Mouse (Mus musculus) liver, embryonic 14.5 days (tissue): ENCODE measurements around the gene Usp50. TPM values are rescaled to one million over a fixed set of nuclear protein-coding genes. Genes with fewer than 3 reads are reported as not detected.

Experiments
- ATAC-seq: fragments of 200-750 bp; cut with Nextera tagmentation; 2 replicates; pipeline ENCODE4 v1.8.0; 2017; ENCODE audit warnings: moderate number of reproducible peaks, mild to moderate bottlenecking, moderate library complexity; ENCODE audit not compliant: insufficient read depth
- DNase-seq, 3 experiments: peaks; one replicate each; pipeline ENCODE4 v3.0.0-alpha.2; 2012 to 2013; ENCODE audit warnings: low read depth in 3 of 3, low spot score in 3 of 3
- H3K27ac ChIP-seq: fragments of 300-500 bp; sonication (generic); 2 replicates; pipeline ENCODE4 v1.5.1; 2014; ENCODE audit warnings: moderate library complexity, mild to moderate bottlenecking, control low read depth, inconsistent platforms
- H3K27me3 ChIP-seq: fragments of 300-500 bp; sonication (generic); 2 replicates; pipeline ENCODE4 v1.6.1; 2014; ENCODE audit warnings: mild to moderate bottlenecking, low read length, moderate library complexity; ENCODE audit not compliant: control insufficient read depth, insufficient read depth
- H3K36me3 ChIP-seq: fragments of 300-500 bp; sonication (generic); replicated peaks from 2 replicates; pipeline ENCODE4 v1.6.1; 2014; ENCODE audit warnings: low read depth; ENCODE audit not compliant: control insufficient read depth, insufficient read depth
- H3K4me1 ChIP-seq, 2 experiments: fragments of 200-500 bp in 1 of 2; fragments of 300-500 bp in 1 of 2; sonication (generic) in 1 of 2; replicated peaks; 2 replicates each; pipeline ENCODE4 v1.6.1; 2012 to 2014; ENCODE audit warnings: antibody characterized with exemption in 1 of 2, inconsistent platforms in 1 of 2, low read length in 1 of 2; ENCODE audit not compliant: control insufficient read depth in 2 of 2, insufficient read depth in 2 of 2
- H3K4me2 ChIP-seq: fragments of 300-500 bp; sonication (generic); 2 replicates; pipeline ENCODE4 v1.6.1; 2014; ENCODE audit warnings: low read depth, mild to moderate bottlenecking, control low read depth, moderate library complexity
- H3K4me3 ChIP-seq, 2 experiments: fragments of 200-500 bp in 1 of 2; fragments of 300-500 bp in 1 of 2; sonication (generic) in 1 of 2; 2 replicates each; pipeline ENCODE4 v1.5.1; 2012 to 2014; ENCODE audit warnings: low read depth in 2 of 2, low read length in 2 of 2, mild to moderate bottlenecking in 2 of 2, control low read depth in 1 of 2, inconsistent platforms in 1 of 2, moderate library complexity in 1 of 2; ENCODE audit not compliant: insufficient read depth in 1 of 2
- H3K9ac ChIP-seq: fragments of 300-500 bp; sonication (generic); replicated peaks from 2 replicates; pipeline ENCODE4 v1.6.1; 2014; ENCODE audit warnings: mild to moderate bottlenecking, control low read depth, moderate library complexity
- H3K9me3 ChIP-seq: fragments of 300-500 bp; sonication (generic); 2 replicates; pipeline ENCODE4 v1.6.1; 2016; ENCODE audit warnings: low read length, mixed read lengths; ENCODE audit not compliant: control insufficient read depth
- CTCF ChIP-seq: IDR thresholded peaks from 2 replicates; pipeline ENCODE4 v1.5.1; 2016; ENCODE audit warnings: antibody characterized with exemption, low read depth, control low read depth
- EP300 ChIP-seq: IDR thresholded peaks from 2 replicates; pipeline ENCODE4 v1.6.1; 2016; ENCODE audit warnings: antibody characterized with exemption, low read depth
- WGBS: fragments of 180-500 bp; shearing (Covaris S2); extraction: QIAGEN DNeasy Blood & Tissue Kit; methylation state at CpG from one replicate; pipeline ENCODE4 v1.1.7; 2014; ENCODE audit not compliant: insufficient replicate concordance; 5-methylcytosine and 5-hydroxymethylcytosine counted together
- polyA plus RNA-seq, 2 experiments: library from polyadenylated mRNA; depleted of rRNA in 1 of 2; stranded (reverse) in 1 of 2; unstranded in 1 of 2; fragments of >200 nt; fragmentation: Nextera tagmentation in 1 of 2; extraction: Ambion mirVana in 1 of 2; gene quantifications; 2 replicates each; pipeline versions ENCODE4 v1.2.1 to v1.2.3; 2012 to 2014

Usp50 gene
- polyA plus RNA-seq, 2 experiments: 0.93 to 1.8 TPM

DNA sequence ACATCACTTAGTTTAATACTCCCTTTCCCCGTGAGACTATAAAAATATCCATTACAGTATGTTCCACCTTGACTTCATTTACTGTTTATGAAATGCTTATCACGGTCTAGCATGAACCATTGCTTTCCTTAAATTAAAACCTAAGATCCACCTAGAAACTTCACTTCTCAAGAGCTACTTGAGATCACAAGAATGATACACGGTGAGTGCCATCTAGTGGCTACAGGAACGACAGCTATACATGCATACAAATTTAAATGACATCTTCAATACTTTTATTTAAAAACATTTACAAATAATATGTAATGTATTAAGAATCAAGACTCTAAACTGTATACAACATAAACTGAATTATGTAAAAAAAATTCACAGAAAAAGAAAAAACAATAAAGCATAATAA, 119.8 kb downstream of the Usp50 start:
- WGBS: 38% methylated on average over 4 of the region's 4 CpGs
- peak; percentile 24 to 34 (median 28) for DNase-seq
- Histone ChIP-seq H3K4me1 (peaks cover under 1% of the 10 kb centered on the region in 2 experiments; a peak in 3 of 4 replicates), H3K4me2 (no peak overlapping the region), H3K27me3 (no peaks in the 10 kb centered on the region), H3K4me3 (no peak overlapping the region), H3K36me3 (no peaks in the 10 kb centered on the region), H3K9ac (no peak overlapping the region), H3K9me3 (no peaks in the 10 kb centered on the region), H3K27ac (no peak overlapping the region)
- TF ChIP-seq EP300: no peak
- TF ChIP-seq CTCF: peak; percentile 50
- ATAC-seq: no peak

Other genes with a start within 250 kb of the Usp50 start
- 27.6 and 40.4 TPM in 2 replicates for gene Slc27a2, start 231.1 kb downstream of the Usp50 start, polyA plus RNA-seq (2012; rRNA removed)
- gene Slc27a2, start 231.1 kb downstream of the Usp50 start, polyA plus RNA-seq (2014; fragmentation: Nextera tagmentation; extraction: Ambion mirVana): 65.5 and 73.5 TPM in 2 replicates
- 3.7 and 4.6 TPM in 2 replicates for gene Hdc, start 164.2 kb downstream of the Usp50 start, polyA plus RNA-seq (2012; rRNA removed)
- 6.5 and 7.8 TPM in 2 replicates for gene Hdc, start 164.2 kb downstream of the Usp50 start, polyA plus RNA-seq (2014; fragmentation: Nextera tagmentation; extraction: Ambion mirVana)
- 8.1 and 9.4 TPM in 2 replicates for gene Gabpb1, start 107.1 kb downstream of the Usp50 start, polyA plus RNA-seq (2012; rRNA removed)
- 23.1 and 25.7 TPM in 2 replicates for gene Gabpb1, start 107.1 kb downstream of the Usp50 start, polyA plus RNA-seq (2014; fragmentation: Nextera tagmentation; extraction: Ambion mirVana)
- gene Usp8, start 76.1 kb downstream of the Usp50 start, polyA plus RNA-seq (2012; rRNA removed): 8.3 and 12.1 TPM in 2 replicates
- gene Usp8, start 76.1 kb downstream of the Usp50 start, polyA plus RNA-seq (2014; fragmentation: Nextera tagmentation; extraction: Ambion mirVana): 17.8 and 18.8 TPM in 2 replicates
- 10.1 and 15.1 TPM in 2 replicates for gene Trpm7, start 92.8 kb upstream of the Usp50 start, polyA plus RNA-seq (2012; rRNA removed)
- gene Trpm7, start 92.8 kb upstream of the Usp50 start, polyA plus RNA-seq (2014; fragmentation: Nextera tagmentation; extraction: Ambion mirVana): 13.8 and 15.8 TPM in 2 replicates
- gene Sppl2a, start 149.8 kb upstream of the Usp50 start, polyA plus RNA-seq (2012; rRNA removed): 8.7 and 10.9 TPM in 2 replicates
- 25.5 and 27.3 TPM in 2 replicates for gene Sppl2a, start 149.8 kb upstream of the Usp50 start, polyA plus RNA-seq (2014; fragmentation: Nextera tagmentation; extraction: Ambion mirVana)
- 1.6 and 2.4 TPM in 2 replicates for gene Ap4e1, start 225.2 kb upstream of the Usp50 start, polyA plus RNA-seq (2012; rRNA removed)
- gene Ap4e1, start 225.2 kb upstream of the Usp50 start, polyA plus RNA-seq (2014; fragmentation: Nextera tagmentation; extraction: Ambion mirVana): 4.1 and 4.2 TPM in 2 replicates